Mouse (Mus musculus) erythroblast, adult 5-6 weeks (primary cell): ENCODE data around the gene Grk1. TPM values are rescaled to one million over a fixed set of nuclear protein-coding genes. Genes with fewer than 3 reads are reported as not detected.

ENCODE experiments used
- ATAC-seq: replicated peaks from 2 replicates; pipeline ENCODE4 v1.8.0; 2016; ENCODE audit warnings: moderate number of reproducible peaks, mild to moderate bottlenecking, moderate TSS enrichment, inconsistent platforms; ENCODE audit not compliant: poor library complexity, low FRiP score, severe bottlenecking
- total RNA-seq, 2 experiments: library from RNA; stranded (forward) in 1 of 2; stranded (reverse) in 1 of 2; fragments of 150-400 nt in 1 of 2; fragments of 200-764, 138-1000 nt in 1 of 2; gene quantifications; 2 replicates each; pipeline versions ENCODE4 v1.2.3 to v1.2.4; 2015 to 2017; ENCODE audit warnings: low replicate concordance in 2 of 2

Grk1 gene
- total RNA-seq, 2 experiments from 2014 or later: 0.34 TPM; not detected in 1

- ATAC-seq: no peak
Measured at GRCm38 (mm10) chr8:13468737-13469136, 63.9 kb downstream of the Grk1 start.

DNA sequence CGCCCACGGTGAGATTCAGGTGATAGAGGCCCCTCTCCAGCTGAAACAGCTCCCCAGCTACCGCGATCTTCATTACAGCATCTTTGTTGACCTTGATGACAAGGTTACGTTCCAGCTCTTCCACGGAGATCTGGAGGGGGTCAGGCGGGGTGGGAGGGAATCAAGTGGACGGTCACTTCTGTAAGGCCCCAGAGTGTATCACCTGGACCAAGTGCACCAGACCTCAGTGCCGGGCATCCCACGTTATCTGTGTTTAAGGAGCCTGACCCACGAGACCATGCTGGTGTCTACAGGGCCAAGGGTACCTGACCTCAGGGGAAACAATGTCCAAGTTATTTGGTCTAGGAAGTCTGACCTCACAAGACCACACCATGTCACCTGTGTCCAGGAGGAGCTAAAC lies 66.6 kb downstream of the Grk1 start:
- no peak for ATAC-seq

Other genes starting within 250 kb of the Grk1 start
- 101 and 131 TPM in 2 replicates for gene Lamp1, start 245.9 kb upstream of the Grk1 start, total RNA-seq (2015; ENCODE audit: low replicate concordance)
- 103 and 130 TPM in 2 replicates for gene Lamp1, start 245.9 kb upstream of the Grk1 start, total RNA-seq (2017; ENCODE audit: low replicate concordance)
- 5.0 and 6.3 TPM in 2 replicates for gene Grtp1, start 204.5 kb upstream of the Grk1 start, total RNA-seq (2015; ENCODE audit: low replicate concordance)
- 1.6 and 4.3 TPM in 2 replicates for gene Grtp1, start 204.5 kb upstream of the Grk1 start, total RNA-seq (2017; ENCODE audit: low replicate concordance)
- gene Adprhl1, start 150.9 kb upstream of the Grk1 start, total RNA-seq (2015; ENCODE audit: low replicate concordance): not detected in 2 replicates
- gene Adprhl1, start 150.9 kb upstream of the Grk1 start, total RNA-seq (2017; ENCODE audit: low replicate concordance): 0.43 TPM in 1 of 2 replicates, not detected in the other
- gene Dcun1d2, start 117.0 kb upstream of the Grk1 start, total RNA-seq (2015; ENCODE audit: low replicate concordance): 0.42 and 9.2 TPM in 2 replicates
- gene Dcun1d2, start 117.0 kb upstream of the Grk1 start, total RNA-seq (2017; ENCODE audit: low replicate concordance): 4.2 and 5.4 TPM in 2 replicates
- 7.1 and 12.3 TPM in 2 replicates for gene Tmco3, start 116.9 kb upstream of the Grk1 start, total RNA-seq (2015; ENCODE audit: low replicate concordance)
- 6.1 and 9.4 TPM in 2 replicates for gene Tmco3, start 116.9 kb upstream of the Grk1 start, total RNA-seq (2017; ENCODE audit: low replicate concordance)
- 90.5 and 105 TPM in 2 replicates for gene Tfdp1, start 66.3 kb upstream of the Grk1 start, total RNA-seq (2015; ENCODE audit: low replicate concordance)
- 73.9 and 76.0 TPM in 2 replicates for gene Tfdp1, start 66.3 kb upstream of the Grk1 start, total RNA-seq (2017; ENCODE audit: low replicate concordance)
- gene Atp4b, start 8.3 kb upstream of the Grk1 start, total RNA-seq (2015; ENCODE audit: low replicate concordance): not detected in 2 replicates
- not detected in 2 replicates for gene Atp4b, start 8.3 kb upstream of the Grk1 start, total RNA-seq (2017; ENCODE audit: low replicate concordance)
- not detected in 2 replicates for gene Tmem255b, start 30.1 kb downstream of the Grk1 start, total RNA-seq (2015; ENCODE audit: low replicate concordance)
- not detected in 2 replicates for gene Tmem255b, start 30.1 kb downstream of the Grk1 start, total RNA-seq (2017; ENCODE audit: low replicate concordance)
- gene Gas6, start 89.4 kb downstream of the Grk1 start, total RNA-seq (2015; ENCODE audit: low replicate concordance): not detected in 2 replicates
- gene Gas6, start 89.4 kb downstream of the Grk1 start, total RNA-seq (2017; ENCODE audit: low replicate concordance): 0.09 and 3.1 TPM in 2 replicates
- gene 1700029H14Rik, start 157.4 kb downstream of the Grk1 start, total RNA-seq (2015; ENCODE audit: low replicate concordance): not detected in 2 replicates
- gene 1700029H14Rik, start 157.4 kb downstream of the Grk1 start, total RNA-seq (2017; ENCODE audit: low replicate concordance): not detected in 2 replicates